Mouse (Mus musculus) right cerebral cortex, adult 2 months (tissue): ENCODE measurements around the gene Bglap.

Source experiments
- DNase-seq, 2 experiments: peaks; one replicate each; pipeline ENCODE4 v3.0.0; 2021 to 2022; ENCODE audit warnings: low spot score in 2 of 2

The Bglap gene

DNA sequence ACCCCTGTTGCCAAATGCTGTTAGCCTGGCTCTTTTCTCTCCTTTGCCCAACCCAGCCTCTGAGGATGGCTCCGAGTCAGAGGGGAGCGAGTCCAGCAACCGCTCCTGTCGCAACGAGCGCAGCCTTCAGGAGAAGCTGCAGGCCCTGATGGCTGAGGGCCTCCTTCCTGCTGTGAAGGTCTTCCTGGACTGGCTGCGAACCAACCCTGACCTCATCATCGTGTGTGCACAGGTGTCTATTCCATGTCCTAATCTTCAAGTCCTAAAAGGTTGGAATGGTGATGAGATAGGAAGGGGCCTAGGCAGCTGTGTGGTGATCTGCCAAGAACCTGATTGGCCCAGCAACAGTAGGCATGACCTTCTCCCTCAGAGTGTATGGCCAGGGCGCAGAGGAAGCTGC is 31.4 kb downstream of the Bglap start:
- no peak for DNase-seq

DNA sequence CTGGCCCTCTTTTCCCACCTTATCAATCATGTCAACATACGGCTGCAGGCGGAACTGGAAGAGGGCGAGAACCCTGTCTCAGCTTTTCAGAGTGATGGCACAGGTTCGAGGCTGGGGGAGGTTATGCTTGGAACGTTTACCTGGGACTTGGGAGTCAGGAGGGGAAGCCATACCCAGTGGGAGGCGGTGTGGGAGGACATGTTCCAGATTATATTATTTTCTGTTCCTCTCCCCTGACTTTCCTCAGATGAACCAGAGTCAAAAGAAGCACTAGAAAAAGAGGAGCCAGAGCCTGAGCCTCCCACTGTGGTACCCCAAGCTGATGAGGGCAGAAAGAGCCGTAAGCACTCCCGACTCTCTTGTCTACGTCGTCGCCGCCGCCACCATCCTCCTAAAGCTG is 33.5 kb downstream of the Bglap start:
- DNase-seq, result no peak

DNA sequence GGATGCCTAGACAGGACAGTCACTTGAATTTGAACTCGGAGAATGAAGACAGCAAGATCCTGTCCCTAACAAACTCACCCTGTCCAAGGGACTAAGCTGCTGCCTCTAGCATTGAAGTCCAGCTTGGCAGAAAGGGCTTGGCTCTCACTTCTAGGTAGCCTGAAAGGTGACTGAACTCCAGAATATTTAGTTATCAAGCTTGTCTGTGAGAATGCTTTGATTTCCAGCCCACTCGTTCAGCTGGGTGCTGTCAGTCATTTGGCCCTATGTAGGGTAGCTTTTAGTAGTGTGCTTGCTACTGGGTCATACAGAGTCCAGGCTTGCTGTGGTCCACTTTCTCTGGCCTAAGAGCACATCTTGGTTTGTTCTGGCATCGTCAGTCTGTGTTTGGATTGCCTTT is 45.3 kb downstream of the Bglap start:
- no peak for DNase-seq

DNA sequence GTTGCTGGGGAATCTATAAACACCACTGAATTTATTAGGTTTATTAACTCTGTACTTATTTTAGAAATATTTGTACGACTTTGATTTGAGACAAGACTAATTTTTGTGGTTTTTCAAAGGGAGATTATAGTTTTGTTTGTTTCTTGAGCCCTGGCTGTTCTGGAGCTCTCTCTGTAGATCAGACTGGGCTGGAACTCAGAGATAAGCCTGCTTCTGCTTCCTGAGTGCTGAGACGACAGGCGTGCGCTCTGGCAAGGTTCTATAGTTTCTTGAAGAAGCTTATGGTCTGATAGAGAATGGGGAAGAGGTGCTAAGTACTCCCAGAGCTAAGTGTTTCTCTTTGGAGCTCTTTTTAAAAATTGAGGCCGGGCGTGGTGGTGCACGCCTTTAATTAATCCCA is 45.9 kb downstream of the Bglap start:
- no peak for DNase-seq

DNA sequence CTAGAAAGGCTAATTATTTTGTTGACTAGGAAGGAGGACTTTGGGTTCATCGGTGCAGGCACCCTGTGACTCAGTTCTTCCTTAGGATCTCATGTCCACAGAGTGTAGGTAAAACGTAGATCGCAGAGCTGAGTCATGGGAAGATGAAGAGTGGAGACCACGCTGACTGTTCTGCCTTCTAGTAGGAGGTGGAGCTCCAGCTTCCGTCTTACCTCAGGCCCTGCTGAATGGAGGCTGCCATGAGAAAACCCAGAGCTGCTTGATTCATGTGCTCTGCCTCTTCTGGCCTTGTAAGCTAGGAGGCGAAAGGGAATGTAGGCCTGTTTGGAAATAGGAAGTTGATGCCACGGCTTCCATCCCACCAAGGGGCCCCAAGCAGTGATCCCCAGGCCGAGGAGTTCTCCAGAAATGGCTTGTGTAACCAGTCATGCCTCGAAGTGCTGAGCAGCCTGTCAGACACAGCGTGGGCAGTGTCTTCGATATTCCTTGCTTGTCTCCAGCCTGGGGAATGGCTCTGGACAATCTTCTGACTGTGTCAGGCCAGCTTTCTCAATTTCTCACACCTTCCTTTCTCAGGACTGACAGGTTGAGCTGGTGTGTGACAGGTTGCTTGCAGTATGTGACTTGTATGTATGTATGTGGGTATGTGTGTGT is 46.8 kb downstream of the Bglap start:
- DNase-seq, result peak; percentile 37 to 50

DNA sequence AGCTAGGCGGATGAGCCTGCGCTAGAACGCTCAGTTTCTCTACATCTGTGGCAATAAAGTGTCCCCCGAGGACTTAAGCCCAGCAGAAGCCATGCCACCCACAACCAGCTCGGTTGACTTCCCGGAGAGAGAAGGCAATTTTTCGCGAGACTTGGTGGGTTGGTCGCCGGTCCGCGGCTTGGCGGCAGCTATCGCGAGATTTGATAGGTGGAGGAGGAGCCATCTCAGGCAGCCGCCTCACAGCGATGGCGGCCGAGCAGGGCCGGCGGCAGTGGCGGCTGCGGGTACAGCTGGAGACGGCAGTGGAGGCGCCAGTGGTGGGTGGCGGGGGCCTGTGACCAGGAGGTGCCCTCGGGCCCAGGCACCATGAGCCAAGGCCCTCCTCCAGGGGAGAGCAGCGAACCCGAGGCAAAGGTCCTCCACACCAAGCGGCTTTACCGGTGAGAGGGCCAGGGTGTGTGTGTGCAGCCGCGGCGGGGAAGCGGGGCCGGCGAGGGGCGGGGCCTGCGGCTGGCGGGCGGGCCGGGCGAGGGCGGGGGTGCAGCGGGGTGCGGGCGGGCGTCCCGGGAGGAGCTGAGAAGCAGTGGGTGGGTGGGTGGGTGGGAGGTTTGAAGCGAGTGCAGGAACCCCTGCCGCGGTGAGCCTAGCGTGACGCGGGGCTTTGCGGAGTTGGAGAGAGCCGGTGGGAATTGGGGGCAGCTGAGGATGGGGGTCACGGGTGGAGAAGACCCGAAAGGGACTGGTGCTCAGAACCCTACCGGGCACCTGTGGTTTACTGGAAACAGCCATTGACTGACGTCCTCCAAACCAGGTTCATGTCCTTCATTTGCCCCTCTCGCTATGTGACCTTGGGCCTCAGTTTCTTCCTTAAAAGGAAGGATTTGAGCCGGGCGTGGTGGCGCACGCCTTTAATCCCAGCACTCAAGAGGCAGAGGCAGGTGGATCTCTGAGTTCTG is 47.9 kb downstream of the Bglap start, which contains the start of the genes Tmem79 and Smg5:
Tmem79 (minus strand) TSS at position 91 of the 956 bp plus-strand sequence.
Smg5 (plus strand) TSS at position 203 of the 956 bp plus-strand sequence.
- peak; percentile 96 for DNase-seq

DNA sequence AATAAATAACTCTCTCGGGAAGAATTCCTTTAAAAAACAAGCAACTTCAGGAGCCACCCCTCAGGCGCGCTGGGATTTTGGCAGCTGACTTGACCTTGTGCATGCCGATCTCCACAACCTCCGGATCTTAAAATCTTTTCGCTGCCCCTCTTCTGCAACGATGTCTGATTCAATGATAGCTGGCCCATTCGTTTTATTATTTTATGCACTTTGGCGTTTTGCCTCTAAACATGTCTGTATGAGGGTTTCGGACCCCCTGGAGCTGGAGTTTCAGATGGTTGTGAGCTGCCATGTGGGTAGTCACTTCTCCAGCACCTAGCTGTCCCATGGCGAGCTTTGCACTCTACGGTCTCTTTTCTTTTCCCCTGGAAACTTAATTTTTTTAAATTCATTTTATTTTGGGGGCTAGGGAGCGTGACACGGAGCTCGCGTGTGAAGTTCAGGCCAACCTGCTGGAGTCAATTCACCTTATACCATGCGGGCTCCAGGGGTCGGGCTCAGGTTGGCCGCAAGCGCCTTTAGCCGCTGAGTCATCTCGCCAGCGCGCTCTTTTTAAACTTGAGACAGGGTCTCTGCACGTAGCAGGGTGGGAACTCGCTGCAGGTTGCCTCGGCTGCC is 48.7 kb downstream of the Bglap start:
- peak in 1 of 2 experiments; percentile 22 for DNase-seq

DNA sequence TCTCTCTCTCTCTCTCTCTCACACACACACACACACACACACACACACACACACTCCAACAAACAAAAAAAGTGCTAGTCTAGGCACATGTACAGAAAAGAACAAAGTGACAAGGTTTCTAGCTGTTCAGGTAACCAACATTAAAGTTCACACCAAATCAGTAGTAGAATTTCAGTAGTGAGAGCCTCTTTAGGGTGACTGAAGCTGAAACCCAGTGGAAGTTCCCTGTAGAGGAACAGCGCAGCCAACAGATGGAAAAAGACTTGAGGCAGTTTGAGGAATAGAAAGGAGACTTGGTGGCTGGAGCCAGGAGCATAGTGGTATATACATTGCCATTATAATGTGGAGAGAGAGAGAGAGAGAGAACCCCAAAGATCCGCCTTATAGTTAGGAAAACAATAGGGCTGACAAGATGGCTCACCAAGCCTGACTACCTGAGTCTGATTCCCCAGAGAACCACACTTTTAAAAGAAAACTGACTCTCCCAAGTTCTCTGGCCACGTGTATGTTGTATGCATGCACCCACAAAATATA is 49.3 kb downstream of the Bglap start:
- no peak for DNase-seq

DNA sequence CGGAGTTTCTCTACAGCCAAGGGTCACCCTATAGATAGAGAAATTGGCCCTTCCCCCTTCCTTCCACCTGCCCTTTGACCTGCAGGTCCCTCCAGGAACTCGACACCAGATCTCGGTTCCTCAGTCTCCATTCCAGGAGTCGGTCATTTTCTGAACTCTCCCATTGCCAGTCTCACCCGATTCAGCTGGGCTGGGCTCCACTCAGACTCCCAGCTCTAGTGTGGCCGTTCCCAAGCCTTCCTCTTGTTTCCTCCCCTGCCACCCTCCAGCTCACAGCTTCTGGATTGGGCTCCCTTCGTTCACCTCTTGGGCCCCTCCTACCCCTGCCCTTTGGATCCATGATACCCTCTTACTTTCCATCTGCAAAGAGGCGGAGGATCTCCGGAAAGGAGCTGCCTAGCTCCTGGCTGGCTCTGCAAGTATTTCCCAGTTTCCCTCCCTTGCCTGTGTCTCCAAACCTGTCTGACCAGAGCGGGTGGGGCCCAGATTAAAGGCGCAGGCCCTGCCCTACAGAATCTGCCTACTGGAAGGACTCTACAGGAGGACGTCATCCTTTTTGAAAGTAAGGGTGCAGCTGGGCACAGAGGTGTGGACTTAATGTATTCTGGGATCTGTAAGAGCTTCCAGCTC is 50.1 kb downstream of the Bglap start:
- DNase-seq, result no peak
